Mouse (Mus musculus) hindbrain, embryonic 14.5 days (tissue): ENCODE measurements around the gene Klhl36. TPM values are rescaled to one million over a fixed set of nuclear protein-coding genes. Genes with fewer than 3 reads are reported as not detected.
A peak's percentile ranks its signal among the peaks of the same experiment; 100 is the strongest.

Experiments used
- ATAC-seq: fragments of 200-750 bp; cut with Nextera tagmentation; 2 replicates; pipeline ENCODE4 v1.8.0; 2017; ENCODE audit warnings: moderate number of reproducible peaks, mild to moderate bottlenecking, moderate TSS enrichment, moderate library complexity; ENCODE audit not compliant: low FRiP score
- DNase-seq: peaks from one replicate; pipeline ENCODE4 v3.0.0-alpha.2; 2015; ENCODE audit warnings: low spot score
- H3K27ac ChIP-seq: fragments of 300-500 bp; sonication (generic); 2 replicates; pipeline ENCODE4 v1.5.1; 2014; ENCODE audit warnings: mild to moderate bottlenecking, moderate library complexity
- H3K27me3 ChIP-seq: fragments of 300-500 bp; sonication (generic); 2 replicates; pipeline ENCODE4 v1.6.1; 2014; ENCODE audit warnings: mild to moderate bottlenecking, low read length, mixed read lengths; ENCODE audit not compliant: control insufficient read depth, insufficient read depth
- H3K36me3 ChIP-seq: fragments of 300-500 bp; sonication (generic); replicated peaks from 2 replicates; pipeline ENCODE4 v1.6.1; 2014; ENCODE audit not compliant: control insufficient read depth, insufficient read depth
- H3K4me1 ChIP-seq: fragments of 300-500 bp; sonication (generic); replicated peaks from 2 replicates; pipeline ENCODE4 v1.6.1; 2014; ENCODE audit warnings: antibody characterized with exemption, low read length, mixed read lengths; ENCODE audit not compliant: control insufficient read depth, insufficient read depth
- H3K4me2 ChIP-seq: fragments of 300-500 bp; sonication (generic); replicated peaks from 2 replicates; pipeline ENCODE4 v1.6.1; 2014; ENCODE audit warnings: mild to moderate bottlenecking, moderate library complexity
- H3K4me3 ChIP-seq: fragments of 300-500 bp; sonication (generic); replicated peaks from 2 replicates; pipeline ENCODE4 v1.5.1; 2014; ENCODE audit warnings: mild to moderate bottlenecking, low read length
- H3K9ac ChIP-seq: fragments of 300-500 bp; sonication (generic); 2 replicates; pipeline ENCODE4 v1.6.1; 2014
- H3K9me3 ChIP-seq: fragments of 300-500 bp; sonication (generic); 2 replicates; pipeline ENCODE4 v1.6.1; 2016; ENCODE audit warnings: low read length; ENCODE audit not compliant: control insufficient read depth
- WGBS: fragments of 180-500 bp; shearing (Covaris S2); extraction: QIAGEN DNeasy Blood & Tissue Kit; methylation state at CpG from one replicate; pipeline ENCODE4 v1.1.7; 2014; 5-methylcytosine and 5-hydroxymethylcytosine counted together
- polyA plus RNA-seq: library from polyadenylated mRNA; unstranded; fragments of >200 nt; fragmentation: Nextera tagmentation; extraction: Ambion mirVana; gene quantifications from 2 replicates; pipeline ENCODE4 v1.2.1, GENCODE M21; 2014

Klhl36 gene
- polyA plus RNA-seq, 1 experiment from 2014 or later, result 15.1 TPM

DNA sequence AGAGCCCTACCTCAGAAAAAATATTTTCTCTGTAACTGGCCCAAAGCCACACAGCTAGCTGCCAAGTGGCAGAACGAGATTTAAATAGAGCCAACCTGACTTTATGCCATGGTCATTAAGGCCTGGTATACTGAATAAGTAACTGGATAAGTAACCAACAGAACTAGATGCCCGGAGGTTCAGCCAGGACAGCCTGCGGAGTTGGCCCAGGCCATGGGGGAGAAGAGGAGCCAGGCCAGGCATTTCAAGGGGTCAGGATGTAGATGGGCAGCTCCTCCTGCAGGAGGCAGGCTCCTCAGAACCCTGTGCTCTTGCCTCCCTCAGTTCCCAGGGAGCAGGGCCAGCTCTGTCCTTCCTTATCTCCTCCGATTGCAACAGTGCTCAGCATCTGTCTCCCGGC, 6.4 kb upstream of the Klhl36 start:
- no peak overlapping the region for H3K9ac ChIP-seq
- WGBS, result 87% methylated on average over 5 of the region's 5 CpGs
- H3K4me1 ChIP-seq, result no peaks in the 10 kb centered on the region
- no peak overlapping the region for H3K4me2 ChIP-seq
- H3K9me3 ChIP-seq, result no peaks in the 10 kb centered on the region
- no peak overlapping the region for H3K27ac ChIP-seq
- no peak overlapping the region for H3K4me3 ChIP-seq
- ATAC-seq, result no peak
- H3K36me3 ChIP-seq, result no peaks in the 10 kb centered on the region
- no peak for DNase-seq
- H3K27me3 ChIP-seq, result no peaks in the 10 kb centered on the region

- Histone ChIP-seq H3K4me1 (peaks cover 3% of the 10 kb centered on the region; the same call in 1 of the 2 replicates), H3K9me3 (no peaks in the 10 kb centered on the region), H3K4me3 (no peak overlapping the region), H3K27ac (no peak overlapping the region), H3K27me3 (no peaks in the 10 kb centered on the region), H3K4me2 (no peak overlapping the region), H3K36me3 (no peaks in the 10 kb centered on the region), H3K9ac (no peak overlapping the region)
- WGBS, result 76% methylated on average over 6 of the region's 6 CpGs
- ATAC-seq (no peak), DNase-seq (no peak)
Measured at GRCm38 (mm10) chr8:119857767-119858166, 4.3 kb upstream of the Klhl36 start.

DNA sequence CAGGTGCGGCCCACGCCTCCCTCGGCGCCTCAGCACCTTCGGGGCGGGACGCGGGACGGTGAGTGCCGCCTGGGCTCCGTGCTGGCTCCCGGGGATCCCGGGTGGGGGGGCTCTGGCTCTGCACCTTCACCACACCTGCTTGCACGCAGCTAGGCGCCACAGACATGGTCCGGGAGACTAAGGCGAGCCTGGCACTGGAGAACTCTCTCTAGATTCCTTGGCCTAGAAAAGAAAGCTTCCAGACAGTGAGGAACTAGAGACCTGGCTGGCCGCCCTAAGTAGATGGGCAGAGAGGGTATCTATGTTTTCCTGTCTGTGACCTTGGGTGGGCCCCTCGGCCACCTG, 296 bp downstream of the Klhl36 start:
- Histone ChIP-seq H3K4me1 (peaks cover 12% of the 10 kb centered on the region; the same call in 1 of the 2 replicates), H3K36me3 (no peaks in the 10 kb centered on the region), H3K27me3 (no peaks in the 10 kb centered on the region), H3K4me2 (peak overlapping the region; percentile 72), H3K9me3 (no peaks in the 10 kb centered on the region), H3K27ac (peak overlapping the region; percentile 32; the same call in 1 of the 2 replicates), H3K9ac (peak overlapping the region; percentile 68), H3K4me3 (peak overlapping the region; percentile 59)
- no peak for ATAC-seq
- DNase-seq, result no peak
- under 1% methylated on average over 18 of the region's 19 CpGs for WGBS

DNA sequence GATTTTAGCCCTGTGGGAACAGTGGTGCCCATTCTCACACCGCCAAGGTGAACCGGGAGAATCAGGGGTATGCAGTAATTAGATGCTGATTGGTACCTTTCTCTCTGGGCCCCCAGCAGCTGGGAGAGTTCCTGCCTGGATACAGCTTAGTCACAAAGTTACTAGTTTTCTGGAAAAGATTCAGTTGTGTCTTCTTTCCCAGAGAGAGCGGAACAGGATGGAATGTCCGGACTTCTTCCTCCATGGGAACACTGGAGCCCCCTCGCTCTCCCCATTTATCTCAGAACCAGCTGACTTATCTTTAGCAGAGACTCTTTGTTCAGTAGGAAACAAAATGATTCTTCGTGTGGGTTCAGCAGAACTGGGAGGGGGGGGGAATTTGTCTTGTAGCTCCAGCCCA, 683 bp downstream of the Klhl36 start:
- DNase-seq, result no peak
- Histone ChIP-seq H3K27me3 (no peaks in the 10 kb centered on the region), H3K27ac (no peak overlapping the region)

GRCm38 (mm10) chr8:119869616-119870015, 7.5 kb downstream of the Klhl36 start:
- H3K27me3 ChIP-seq, result no peaks in the 10 kb centered on the region
- ATAC-seq, result no peak

More for the DNA sequence above, 683 bp downstream of the Klhl36 start:
- H3K4me2 ChIP-seq, result peak overlapping the region; percentile 72
- ATAC-seq, result no peak
- peaks cover 12% of the 10 kb centered on the region; the same call in 1 of the 2 replicates for H3K4me1 ChIP-seq
- WGBS, result 9% methylated on average over 6 of the region's 6 CpGs
- peak overlapping the region; percentile 68 for H3K9ac ChIP-seq
- H3K36me3 ChIP-seq, result no peaks in the 10 kb centered on the region
- no peaks in the 10 kb centered on the region for H3K9me3 ChIP-seq
- peak overlapping the region; percentile 59 for H3K4me3 ChIP-seq

DNA sequence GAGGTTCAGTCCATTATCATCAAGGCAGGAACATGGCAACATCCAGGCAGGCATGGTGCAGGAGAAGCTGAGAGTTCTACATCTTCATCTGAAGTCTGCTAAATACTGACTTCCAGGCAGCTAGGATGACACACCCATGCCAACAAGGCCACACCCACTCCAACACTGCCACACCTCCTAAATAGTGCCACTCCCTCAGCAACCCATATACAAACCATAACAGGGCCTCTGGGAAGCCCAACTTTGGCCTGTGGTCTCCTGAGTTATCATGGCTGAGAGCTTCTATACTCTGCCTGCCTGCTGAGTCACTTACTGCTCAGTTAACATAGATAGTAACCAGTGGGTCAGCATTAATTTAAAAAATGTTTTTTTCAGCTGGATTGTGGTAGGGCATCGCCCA, 11.1 kb downstream of the Klhl36 start:
- Histone ChIP-seq H3K27me3 (no peaks in the 10 kb centered on the region), H3K4me3 (no peak overlapping the region), H3K36me3 (peaks cover 58% of the 10 kb centered on the region), H3K4me1 (no peaks in the 10 kb centered on the region), H3K4me2 (no peak overlapping the region), H3K9ac (no peak overlapping the region), H3K27ac (no peak overlapping the region), H3K9me3 (peaks cover 11% of the 10 kb centered on the region)
- ATAC-seq, result no peak
- no peak for DNase-seq
- WGBS, result 97% methylated on average over 1 of the region's 1 CpGs

More at GRCm38 (mm10) chr8:119869616-119870015, 7.5 kb downstream of the Klhl36 start:
- Histone ChIP-seq H3K4me3 (no peak overlapping the region), H3K4me2 (no peak overlapping the region), H3K9me3 (peaks cover 11% of the 10 kb centered on the region), H3K27ac (no peak overlapping the region), H3K36me3 (peaks cover 40% of the 10 kb centered on the region), H3K9ac (no peak overlapping the region), H3K4me1 (no peaks in the 10 kb centered on the region)
- DNase-seq, result no peak
- WGBS, result 81% methylated on average over 20 of the region's 20 CpGs

DNA sequence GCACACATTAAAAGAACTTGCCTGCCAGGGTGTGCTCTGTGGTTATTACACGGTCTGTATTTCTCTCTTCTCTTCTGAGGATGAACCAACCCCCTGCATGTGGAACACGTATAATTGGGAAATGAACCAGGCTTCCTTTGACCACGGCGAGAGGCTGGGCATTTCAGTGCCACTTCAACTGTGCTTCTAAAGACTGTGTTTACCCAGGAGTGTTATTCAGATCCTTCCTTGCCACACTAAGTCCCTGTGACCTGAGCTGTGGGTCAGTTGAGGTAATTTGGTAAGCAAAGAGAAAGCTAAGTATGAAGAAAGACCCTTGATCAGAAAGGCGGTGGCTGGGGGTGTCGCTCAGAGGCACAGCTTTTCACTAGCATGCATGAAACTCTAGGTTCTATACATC, 19.2 kb downstream of the Klhl36 start:
- Histone ChIP-seq H3K9ac (no peak overlapping the region), H3K27ac (no peak overlapping the region), H3K4me3 (no peak overlapping the region), H3K36me3 (peaks cover 11% of the 10 kb centered on the region), H3K4me2 (no peak overlapping the region), H3K4me1 (no peaks in the 10 kb centered on the region), H3K27me3 (no peaks in the 10 kb centered on the region), H3K9me3 (no peaks in the 10 kb centered on the region)
- ATAC-seq (no peak), DNase-seq (no peak)
- WGBS, result 74% methylated on average over 6 of the region's 6 CpGs

DNA sequence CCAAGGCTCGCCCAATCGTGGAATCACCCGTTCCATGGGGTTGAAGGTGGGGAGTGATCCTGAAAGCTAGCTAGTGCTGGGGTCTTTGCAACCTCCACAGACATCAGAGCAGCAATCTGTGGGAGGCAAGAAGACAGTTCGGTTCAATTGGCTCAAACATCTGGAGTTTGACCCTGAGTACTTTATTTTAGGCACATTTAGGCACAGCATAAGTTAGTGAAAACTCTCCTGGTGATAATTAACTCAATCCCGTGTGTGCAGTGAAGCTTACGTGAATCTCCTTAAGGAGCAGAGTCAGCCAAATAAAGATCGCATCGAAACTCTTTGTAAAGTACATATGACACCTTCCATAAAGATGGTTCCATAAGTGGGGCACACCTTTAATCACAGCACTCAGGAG, 19.9 kb downstream of the Klhl36 start:
- 83% methylated on average over 8 of the region's 8 CpGs for WGBS

GRCm38 (mm10) chr8:119883281-119883680, 21.2 kb downstream of the Klhl36 start:
- Histone ChIP-seq H3K4me1 (no peaks in the 10 kb centered on the region), H3K27me3 (no peaks in the 10 kb centered on the region), H3K9ac (no peak overlapping the region), H3K9me3 (no peaks in the 10 kb centered on the region), H3K36me3 (no peaks in the 10 kb centered on the region), H3K4me3 (no peak overlapping the region), H3K27ac (no peak overlapping the region), H3K4me2 (no peak overlapping the region)
- 89% methylated on average over 7 of the region's 7 CpGs for WGBS
- DNase-seq (no peak), ATAC-seq (no peak)

More for the DNA sequence above, 19.9 kb downstream of the Klhl36 start:
- Histone ChIP-seq H3K27me3 (no peaks in the 10 kb centered on the region), H3K36me3 (peaks cover 5% of the 10 kb centered on the region; the same call in 1 of the 2 replicates), H3K4me1 (no peaks in the 10 kb centered on the region), H3K9me3 (no peaks in the 10 kb centered on the region), H3K27ac (no peak overlapping the region), H3K4me3 (no peak overlapping the region), H3K4me2 (no peak overlapping the region), H3K9ac (no peak overlapping the region)
- no peak for ATAC-seq
- DNase-seq, result no peak

DNA sequence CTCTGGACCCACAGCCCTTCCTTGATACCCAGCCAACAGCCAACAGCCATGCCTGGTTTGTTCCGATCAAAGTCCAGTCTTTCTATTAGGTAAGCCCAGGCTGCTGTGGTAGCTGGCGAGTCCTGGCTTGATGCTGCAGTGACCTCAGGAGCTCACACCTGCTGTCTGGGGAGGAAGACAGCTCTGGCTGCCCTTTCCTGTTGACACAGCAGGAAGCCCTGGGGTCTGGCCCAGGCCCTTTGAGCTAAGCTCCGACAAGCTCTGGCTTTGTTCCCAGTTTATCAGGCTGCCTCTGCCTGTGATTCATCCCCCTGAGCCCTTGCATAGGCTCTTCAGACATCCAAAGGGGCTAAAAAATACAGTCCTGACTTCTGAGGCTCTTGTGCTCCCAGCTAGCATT, 23.5 kb downstream of the Klhl36 start:
- ATAC-seq (no peak), DNase-seq (peak; percentile 46)
- Histone ChIP-seq H3K27ac (no peak overlapping the region), H3K36me3 (no peaks in the 10 kb centered on the region), H3K4me3 (no peak overlapping the region), H3K9me3 (no peaks in the 10 kb centered on the region), H3K27me3 (no peaks in the 10 kb centered on the region), H3K4me2 (no peak overlapping the region), H3K9ac (no peak overlapping the region), H3K4me1 (no peaks in the 10 kb centered on the region)
- WGBS, result 25% methylated on average over 3 of the region's 3 CpGs
